Mouse (Mus musculus): ENCODE data around the gene Zfp72. TPM values are rescaled to one million over a fixed set of nuclear protein-coding genes. Genes with fewer than 3 reads are reported as not detected.

Zfp72 gene
- polyA plus RNA-seq, 1 experiment from 2014 or later: 8.0 TPM

DNA sequence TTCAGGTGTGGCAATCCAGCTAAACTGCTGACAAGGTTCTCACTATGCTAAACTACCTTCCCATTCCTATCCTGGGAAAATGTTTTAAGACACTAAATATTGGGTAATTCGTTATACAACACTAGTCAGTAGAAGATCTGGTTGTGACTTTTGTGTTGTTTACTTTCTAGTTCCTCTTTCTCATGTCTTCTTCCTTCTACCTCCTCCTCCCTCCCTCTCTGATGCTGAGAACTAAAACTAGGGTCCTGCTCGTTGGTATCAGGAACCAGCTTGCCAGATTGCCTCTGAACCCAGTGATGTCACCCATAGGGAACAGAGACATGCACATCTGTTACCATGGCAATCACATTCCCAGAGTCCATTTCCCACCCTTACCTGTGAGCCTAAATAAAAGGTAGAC lies 28.4 kb downstream of the Zfp72 start:
- H3K4me3 ChIP-seq (replicated peaks; ENCODE audit: low read length): no peak overlapping the region
- H3K9ac ChIP-seq (replicated peaks; ENCODE audit: low read depth, low read length): no peak overlapping the region
- H3K36me3 ChIP-seq (ENCODE audit: control insufficient read depth, insufficient read depth): peaks cover 13% of the 10 kb centered on the region
- no peak overlapping the region for H3K27ac ChIP-seq (ENCODE audit: low read length)
- H3K4me1 ChIP-seq (replicated peaks; ENCODE audit: control insufficient read depth, insufficient read depth, low read length): no peaks in the 10 kb centered on the region
- no peak for ATAC-seq
- H3K9me3 ChIP-seq (ENCODE audit: control insufficient read depth, low read length): no peaks in the 10 kb centered on the region
- 76% methylated on average over 2 of the region's 2 CpGs for WGBS
- no peak overlapping the region for H3K4me2 ChIP-seq (ENCODE audit: low read length)
- no peaks in the 10 kb centered on the region for H3K27me3 ChIP-seq (replicated peaks; ENCODE audit: control insufficient read depth, insufficient read depth, low read length)

DNA sequence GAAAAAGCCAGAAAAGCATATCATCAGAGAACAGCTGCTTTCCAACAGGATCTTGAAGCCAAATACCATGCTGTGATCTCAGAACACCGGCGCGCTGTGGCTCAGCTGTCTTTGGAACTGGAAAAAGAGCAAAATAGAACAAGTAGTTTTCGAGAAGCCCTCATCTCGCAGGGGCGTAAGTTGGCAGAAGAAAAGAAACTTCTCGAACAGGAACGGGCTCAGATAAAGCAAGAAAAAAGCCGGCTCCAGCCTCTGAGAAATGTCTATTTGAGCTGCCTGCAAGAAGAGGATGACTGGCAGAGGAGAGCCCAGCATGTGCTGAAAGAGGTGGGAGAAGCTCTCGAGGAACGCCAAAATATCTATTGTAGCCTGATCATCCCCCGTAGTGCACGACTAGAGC lies 34.1 kb downstream of the Zfp72 start:
- WGBS: 93% methylated on average over 13 of the region's 13 CpGs
- no peaks in the 10 kb centered on the region for H3K27me3 ChIP-seq (replicated peaks; ENCODE audit: control insufficient read depth, insufficient read depth, low read length)
- ATAC-seq: no peak
- H3K4me2 ChIP-seq (ENCODE audit: low read length): no peak overlapping the region
- peaks cover 20% of the 10 kb centered on the region for H3K36me3 ChIP-seq (ENCODE audit: control insufficient read depth, insufficient read depth)
- no peak overlapping the region for H3K4me3 ChIP-seq (replicated peaks; ENCODE audit: low read length)
- no peak overlapping the region for H3K9ac ChIP-seq (replicated peaks; ENCODE audit: low read depth, low read length)
- no peaks in the 10 kb centered on the region for H3K4me1 ChIP-seq (replicated peaks; ENCODE audit: control insufficient read depth, insufficient read depth, low read length)
- no peaks in the 10 kb centered on the region for H3K9me3 ChIP-seq (ENCODE audit: control insufficient read depth, low read length)
- no peak overlapping the region for H3K27ac ChIP-seq (ENCODE audit: low read length)

DNA sequence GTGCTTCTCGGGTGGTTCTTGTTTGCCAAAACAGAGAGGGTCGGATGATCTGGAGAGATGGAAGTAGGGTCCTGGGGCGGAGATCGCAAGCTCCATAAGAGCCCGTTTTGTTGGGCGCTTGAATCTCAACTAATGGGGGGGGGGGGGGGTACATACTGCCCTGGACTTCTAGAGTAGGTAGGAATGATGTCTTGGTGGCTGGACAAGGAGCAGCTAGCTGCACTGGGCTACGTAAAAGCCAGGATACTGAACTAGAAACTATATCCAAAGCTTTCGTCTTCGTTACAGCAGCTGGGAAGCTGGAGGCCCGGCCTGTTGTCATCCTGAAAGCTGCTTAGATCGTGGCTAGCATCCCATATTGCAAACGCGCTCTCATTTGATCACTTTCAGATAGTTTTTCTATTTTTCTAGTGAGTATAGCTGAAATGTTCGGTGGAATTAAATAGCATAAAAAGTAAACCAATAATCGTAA lies 40.2 kb downstream of the Zfp72 start:
- Histone ChIP-seq H3K9ac (replicated peaks; ENCODE audit: low read depth, low read length) (peak overlapping the region; percentile 91), H3K27ac (ENCODE audit: low read length) (peak overlapping the region; percentile 21; the same call in 1 of the 2 replicates), H3K27me3 (replicated peaks; ENCODE audit: control insufficient read depth, insufficient read depth, low read length) (no peaks in the 10 kb centered on the region), H3K36me3 (ENCODE audit: control insufficient read depth, insufficient read depth) (no peaks in the 10 kb centered on the region), H3K4me2 (ENCODE audit: low read length) (peak overlapping the region; percentile 57), H3K9me3 (ENCODE audit: control insufficient read depth, low read length) (no peaks in the 10 kb centered on the region), H3K4me3 (replicated peaks; ENCODE audit: low read length) (peak overlapping the region; percentile 97), H3K4me1 (replicated peaks; ENCODE audit: control insufficient read depth, insufficient read depth, low read length) (peaks cover 16% of the 10 kb centered on the region)
- 2% methylated on average over 15 of the region's 15 CpGs for WGBS
- peak; percentile 62 for ATAC-seq

DNA sequence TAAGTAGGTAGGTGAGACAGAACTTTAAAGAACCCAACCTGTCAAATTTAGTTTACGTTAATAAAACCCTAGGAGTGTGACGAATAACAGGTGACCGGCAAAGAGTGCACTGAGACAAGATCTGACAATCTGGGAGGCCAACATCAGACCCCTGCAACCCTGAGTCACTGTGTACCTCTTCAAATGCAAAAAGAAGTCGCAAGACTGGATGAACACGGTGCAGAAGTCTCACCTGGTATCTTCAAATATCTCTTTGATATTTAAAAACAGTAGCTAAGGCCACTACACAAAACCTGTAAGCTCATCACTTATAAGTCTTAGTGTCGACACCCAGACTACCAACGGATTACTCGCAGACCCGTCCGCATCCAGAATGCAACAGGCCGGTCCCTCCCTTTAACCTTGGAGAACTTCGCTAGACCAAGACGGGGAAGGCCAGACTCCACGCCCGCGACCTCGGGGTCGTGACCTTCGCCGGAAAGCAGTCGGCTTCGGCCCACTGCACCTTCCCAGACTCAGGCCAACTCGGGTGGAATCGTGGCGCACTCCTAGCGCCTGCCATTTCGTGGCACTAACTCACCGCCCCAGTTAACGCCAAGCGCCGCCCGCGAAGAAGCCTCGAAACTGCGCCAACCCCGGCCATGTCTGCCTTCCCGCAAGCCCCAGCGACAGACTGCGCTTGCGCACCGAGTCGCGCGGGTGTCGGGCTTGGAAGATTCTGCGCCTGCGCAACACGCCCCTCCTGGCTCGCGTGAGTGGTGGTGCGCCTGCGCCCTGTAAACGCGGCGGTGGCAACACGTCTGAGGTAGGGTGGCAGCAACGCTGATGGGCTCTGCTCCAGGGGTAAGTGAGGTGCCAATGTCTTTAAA lies 40.8 kb downstream of the Zfp72 start, which contains the start of the genes Sdha and Ccdc127:
Gene Sdha, minus strand, starts transcription at position 715 of the 869 bp plus-strand sequence.
Gene Ccdc127, plus strand, starts transcription at position 744 of the 869 bp plus-strand sequence.
- Histone ChIP-seq H3K36me3 (ENCODE audit: control insufficient read depth, insufficient read depth) (no peaks in the 10 kb centered on the region), H3K4me2 (ENCODE audit: low read length) (peak within 1 kb of the TSS; percentile 75), H3K9ac (replicated peaks; ENCODE audit: low read depth, low read length) (peak within 1 kb of the TSS; percentile 91), H3K4me3 (replicated peaks; ENCODE audit: low read length) (peak within 1 kb of the TSS; percentile 97), H3K27me3 (replicated peaks; ENCODE audit: control insufficient read depth, insufficient read depth, low read length) (no peaks in the 10 kb centered on the region), H3K9me3 (ENCODE audit: control insufficient read depth, low read length) (no peaks in the 10 kb centered on the region), H3K27ac (ENCODE audit: low read length) (peak within 1 kb of the TSS; percentile 73), H3K4me1 (replicated peaks; ENCODE audit: control insufficient read depth, insufficient read depth, low read length) (peaks cover 16% of the 10 kb centered on the region)
- ATAC-seq: peak; percentile 99
- WGBS: 1% methylated on average over 57 of the region's 57 CpGs

DNA sequence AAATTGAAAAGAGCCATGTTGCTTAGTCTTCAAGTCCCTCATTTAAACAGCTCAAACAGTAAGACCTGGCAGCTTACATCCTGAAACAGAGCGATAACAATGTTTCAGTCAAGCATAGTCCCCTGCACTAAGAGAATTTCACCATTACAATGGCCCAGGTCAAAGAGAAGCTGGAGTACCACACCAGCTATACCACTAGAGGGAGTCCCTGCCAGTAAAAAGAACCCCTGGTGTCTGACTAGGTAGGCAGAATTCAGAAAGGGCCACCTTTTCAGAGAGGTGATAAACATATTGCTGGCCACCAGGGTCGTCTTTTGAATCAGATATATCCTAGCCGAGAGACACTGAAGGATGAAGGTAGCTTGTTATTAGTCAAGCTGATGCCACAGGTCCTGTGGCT lies 49.6 kb downstream of the Zfp72 start:
- H3K9me3 ChIP-seq (ENCODE audit: control insufficient read depth, low read length): no peaks in the 10 kb centered on the region
- H3K4me3 ChIP-seq (replicated peaks; ENCODE audit: low read length): no peak overlapping the region
- no peak overlapping the region for H3K27ac ChIP-seq (ENCODE audit: low read length)
- peaks cover 27% of the 10 kb centered on the region for H3K36me3 ChIP-seq (ENCODE audit: control insufficient read depth, insufficient read depth)
- no peak overlapping the region for H3K4me2 ChIP-seq (ENCODE audit: low read length)
- 51% methylated on average over 3 of the region's 3 CpGs for WGBS
- no peak overlapping the region for H3K9ac ChIP-seq (replicated peaks; ENCODE audit: low read depth, low read length)
- H3K4me1 ChIP-seq (replicated peaks; ENCODE audit: control insufficient read depth, insufficient read depth, low read length): no peaks in the 10 kb centered on the region
- peak; percentile 55; the same call in 1 of the 2 replicates for ATAC-seq
- no peaks in the 10 kb centered on the region for H3K27me3 ChIP-seq (replicated peaks; ENCODE audit: control insufficient read depth, insufficient read depth, low read length)

DNA sequence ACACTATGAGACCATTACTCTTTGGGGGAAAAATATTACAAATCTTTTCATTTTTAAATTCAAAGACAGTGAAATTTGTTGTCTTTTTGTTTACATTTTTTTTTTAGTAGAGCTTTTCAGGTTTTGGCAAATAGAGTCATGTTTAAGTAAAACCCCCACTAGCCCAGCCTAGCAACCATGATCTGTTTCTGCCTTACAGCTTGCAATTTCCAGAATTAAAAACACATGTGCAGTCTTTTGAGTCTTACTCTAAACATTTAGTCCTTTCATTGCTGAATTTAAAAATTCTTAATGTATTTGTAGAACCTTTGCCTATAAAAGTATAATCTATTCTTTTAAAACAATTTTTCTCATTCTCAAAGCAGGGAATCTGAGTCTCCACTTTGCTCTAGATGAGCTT lies 61.3 kb downstream of the Zfp72 start:
- Histone ChIP-seq H3K27me3 (replicated peaks; ENCODE audit: control insufficient read depth, insufficient read depth, low read length) (no peaks in the 10 kb centered on the region), H3K4me1 (replicated peaks; ENCODE audit: control insufficient read depth, insufficient read depth, low read length) (no peaks in the 10 kb centered on the region), H3K9ac (replicated peaks; ENCODE audit: low read depth, low read length) (no peak overlapping the region), H3K9me3 (ENCODE audit: control insufficient read depth, low read length) (no peaks in the 10 kb centered on the region), H3K36me3 (ENCODE audit: control insufficient read depth, insufficient read depth) (peaks cover 40% of the 10 kb centered on the region), H3K27ac (ENCODE audit: low read length) (no peak overlapping the region), H3K4me3 (replicated peaks; ENCODE audit: low read length) (no peak overlapping the region), H3K4me2 (ENCODE audit: low read length) (no peak overlapping the region)
- ATAC-seq: no peak

MicroRNA genes within 50 kb of the gene (microRNA counts, 519-probe panel; counts per million panel counts)
- not detected for microRNA mmu-miR-692

Small RNAs within 50 kb of the gene (microRNA-seq; reads per million reads assigned to microRNA genes)
- gene Mir692-3: not detected

Other genes with a start within 250 kb of the Zfp72 start
- gene Exoc3, start 182.1 kb downstream of the Zfp72 start, polyA plus RNA-seq (2015; fragmentation: Nextera tagmentation; extraction: Ambion mirVana): 107 and 118 TPM in 2 replicates
- gene Ahrr, start 98.5 kb downstream of the Zfp72 start, polyA plus RNA-seq (2015; fragmentation: Nextera tagmentation; extraction: Ambion mirVana): 1.2 and 1.4 TPM in 2 replicates
- gene Pdcd6, start 73.3 kb downstream of the Zfp72 start, polyA plus RNA-seq (2015; fragmentation: Nextera tagmentation; extraction: Ambion mirVana): 133 and 144 TPM in 2 replicates
- 235 and 237 TPM in 2 replicates for gene Sdha, start 40.6 kb downstream of the Zfp72 start, polyA plus RNA-seq (2015; fragmentation: Nextera tagmentation; extraction: Ambion mirVana)
- 47.2 and 51.4 TPM in 2 replicates for gene Ccdc127, start 40.5 kb downstream of the Zfp72 start, polyA plus RNA-seq (2015; fragmentation: Nextera tagmentation; extraction: Ambion mirVana)
- not detected in 2 replicates for gene Lrrc14b, start 26.8 kb downstream of the Zfp72 start, polyA plus RNA-seq (2015; fragmentation: Nextera tagmentation; extraction: Ambion mirVana)
- 98.8 and 112 TPM in 2 replicates for gene Ftl1-ps1, start 8.9 kb upstream of the Zfp72 start, polyA plus RNA-seq (2015; fragmentation: Nextera tagmentation; extraction: Ambion mirVana)
- 18.2 and 18.3 TPM in 2 replicates for gene Zfp825, start 103.2 kb upstream of the Zfp72 start, polyA plus RNA-seq (2015; fragmentation: Nextera tagmentation; extraction: Ambion mirVana)
- gene Erap1, start 248.7 kb upstream of the Zfp72 start, polyA plus RNA-seq (2015; fragmentation: Nextera tagmentation; extraction: Ambion mirVana): 3.1 and 5.6 TPM in 2 replicates